Mouse (Mus musculus) hindbrain, embryonic 12.5 days (tissue): ENCODE results near the gene Isg15. TPM values are rescaled to one million over a fixed set of nuclear protein-coding genes. Genes with fewer than 3 reads are reported as not detected.
"Not testable (repeated sequence)": the region's sequence is repeated elsewhere in the genome, so short reads cannot be mapped to it uniquely, and the experiment has no call there.

Experiments
- ATAC-seq: fragments of 200-750 bp; cut with Nextera tagmentation; 2 replicates; pipeline ENCODE4 v1.8.0; 2017; ENCODE audit warnings: moderate TSS enrichment; ENCODE audit not compliant: low FRiP score
- H3K27ac ChIP-seq: fragments of 300-500 bp; sonication (generic); 2 replicates; pipeline ENCODE4 v1.5.1; 2016; ENCODE audit warnings: mild to moderate bottlenecking
- H3K27me3 ChIP-seq: fragments of 300-500 bp; sonication (generic); 2 replicates; pipeline ENCODE4 v1.6.1; 2016; ENCODE audit warnings: mild to moderate bottlenecking
- H3K36me3 ChIP-seq: fragments of 300-500 bp; sonication (generic); 2 replicates; pipeline ENCODE4 v1.6.1; 2016; ENCODE audit warnings: mild to moderate bottlenecking
- H3K4me1 ChIP-seq: fragments of 300-500 bp; sonication (generic); 2 replicates; pipeline ENCODE4 v1.6.1; 2016
- H3K4me2 ChIP-seq: fragments of 300-500 bp; sonication (generic); replicated peaks from 2 replicates; pipeline ENCODE4 v1.6.1; 2016; ENCODE audit warnings: mild to moderate bottlenecking
- H3K4me3 ChIP-seq: fragments of 300-500 bp; sonication (generic); 2 replicates; pipeline ENCODE4 v1.5.1; 2016; ENCODE audit warnings: mild to moderate bottlenecking
- H3K9ac ChIP-seq: fragments of 300-500 bp; sonication (generic); 2 replicates; pipeline ENCODE4 v1.6.1; 2016; ENCODE audit warnings: mild to moderate bottlenecking, moderate library complexity
- H3K9me3 ChIP-seq: fragments of 300-500 bp; sonication (generic); replicated peaks from 2 replicates; pipeline ENCODE4 v1.6.1; 2016; ENCODE audit warnings: mild to moderate bottlenecking
- WGBS: fragments of 180-500 bp; shearing (Covaris S2); methylation state at CpG from one replicate; pipeline ENCODE4 v1.1.7; 2016; 5-methylcytosine and 5-hydroxymethylcytosine counted together
- microRNA-seq: library from miRNA; unstranded; fragments of <30 nt; microRNA quantifications from one replicate; pipeline ENCODE4, GENCODE M21; 2017
- polyA plus RNA-seq: library from polyadenylated mRNA; unstranded; fragments of >200 nt; fragmentation: Nextera tagmentation; extraction: Ambion mirVana; gene quantifications from 2 replicates; pipeline ENCODE4 v1.2.1, GENCODE M21; 2016

Isg15 gene
- polyA plus RNA-seq, 1 experiment from 2014 or later: 1.3 TPM

DNA sequence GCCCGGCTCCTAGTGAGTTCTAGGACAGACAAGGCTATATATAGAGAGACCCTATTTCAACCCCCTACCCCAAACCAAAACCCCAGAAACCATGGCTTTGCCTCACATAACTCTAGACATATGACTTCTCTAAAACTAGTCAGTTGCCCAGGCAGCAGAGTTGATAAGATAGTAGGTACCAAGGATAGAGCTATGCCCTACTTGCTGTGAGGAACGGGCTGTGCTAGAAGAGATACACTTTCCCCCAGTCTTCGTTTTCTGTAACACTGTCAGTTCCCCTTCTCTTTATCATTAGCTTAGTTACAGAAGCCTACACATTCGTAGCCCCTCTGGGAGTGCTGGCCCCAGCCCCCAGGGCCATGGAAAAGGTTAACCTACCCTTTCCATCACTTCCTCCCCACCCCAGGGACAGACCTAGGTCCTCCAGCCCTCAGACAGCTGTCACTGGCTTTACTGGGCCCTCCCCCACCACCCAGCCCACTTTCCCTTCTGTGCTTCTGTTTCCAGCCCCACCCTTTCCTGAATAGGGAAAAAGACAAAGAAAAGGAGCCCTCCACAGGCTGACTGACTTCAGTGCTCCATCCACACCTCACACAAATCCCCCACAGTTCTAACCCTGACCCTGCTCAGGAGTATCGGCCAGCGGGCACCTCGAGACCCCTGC is 16.2 kb downstream of the Isg15 start:
- H3K9ac ChIP-seq: peak overlapping the region; percentile 82
- peak overlapping the region; percentile 74 for H3K4me2 ChIP-seq
- 73% methylated on average over 7 of the region's 7 CpGs for WGBS
- peak overlapping the region; percentile 46 for H3K4me3 ChIP-seq
- ATAC-seq: no peak
- peaks cover 40% of the 10 kb centered on the region for H3K36me3 ChIP-seq
- no peaks in the 10 kb centered on the region for H3K9me3 ChIP-seq
- H3K27me3 ChIP-seq: no peaks in the 10 kb centered on the region
- H3K4me1 ChIP-seq: peaks cover 81% of the 10 kb centered on the region
- peak overlapping the region; percentile 96 for H3K27ac ChIP-seq

DNA sequence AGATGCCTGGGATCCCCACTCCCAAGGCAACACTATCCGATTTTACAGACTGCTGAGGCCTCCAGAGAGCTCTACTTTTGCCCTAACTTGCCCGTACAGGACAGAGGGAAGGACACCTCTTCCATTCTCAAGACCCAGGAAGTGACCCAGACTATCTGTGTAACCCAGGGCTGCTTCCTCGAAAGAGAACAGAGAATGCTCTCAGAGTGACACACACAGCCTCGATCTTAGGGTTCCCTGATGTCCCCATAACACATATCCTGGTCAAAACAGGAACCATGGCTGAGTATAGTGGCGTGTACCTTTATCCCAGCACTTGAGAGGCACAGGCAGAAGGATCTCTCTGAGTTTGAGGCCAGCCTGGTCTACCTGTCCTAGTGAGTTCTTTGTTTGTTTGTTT is 16.9 kb downstream of the Isg15 start:
- Histone ChIP-seq H3K4me2 (peak overlapping the region; percentile 74), H3K4me1 (peaks cover 74% of the 10 kb centered on the region), H3K9me3 (no peaks in the 10 kb centered on the region), H3K27ac (no peak overlapping the region), H3K4me3 (peak overlapping the region; percentile 46), H3K9ac (peak overlapping the region; percentile 55), H3K27me3 (no peaks in the 10 kb centered on the region), H3K36me3 (peaks cover 46% of the 10 kb centered on the region)
- WGBS: 83% methylated on average over 5 of the region's 5 CpGs
- no peak for ATAC-seq

DNA sequence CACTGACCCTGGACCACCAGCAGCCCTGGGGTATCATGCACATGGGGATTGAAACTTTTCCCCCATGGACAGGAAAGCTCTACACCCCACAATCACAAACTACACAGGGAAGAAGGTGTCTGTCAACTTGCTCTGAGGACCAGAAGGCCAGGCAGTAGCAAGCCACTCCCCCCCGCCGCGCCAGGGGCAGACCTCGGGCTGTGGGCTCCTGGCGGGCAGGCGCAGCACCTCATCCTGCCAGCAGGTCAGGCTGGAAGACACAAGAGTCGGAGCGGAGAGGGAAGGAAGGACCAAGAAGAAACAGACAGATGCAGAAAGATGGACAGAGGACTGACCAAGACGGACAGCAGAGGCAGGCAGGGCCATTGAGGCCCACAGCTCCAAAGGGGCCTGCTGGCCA is 23.0 kb downstream of the Isg15 start:
- no peak for ATAC-seq
- Histone ChIP-seq H3K9ac (no peak overlapping the region), H3K27me3 (no peaks in the 10 kb centered on the region), H3K9me3 (no peaks in the 10 kb centered on the region), H3K4me3 (no peak overlapping the region), H3K4me1 (peaks cover 16% of the 10 kb centered on the region), H3K27ac (no peak overlapping the region), H3K4me2 (no peak overlapping the region), H3K36me3 (peaks cover 90% of the 10 kb centered on the region)
- 93% methylated on average over 9 of the region's 9 CpGs for WGBS

DNA sequence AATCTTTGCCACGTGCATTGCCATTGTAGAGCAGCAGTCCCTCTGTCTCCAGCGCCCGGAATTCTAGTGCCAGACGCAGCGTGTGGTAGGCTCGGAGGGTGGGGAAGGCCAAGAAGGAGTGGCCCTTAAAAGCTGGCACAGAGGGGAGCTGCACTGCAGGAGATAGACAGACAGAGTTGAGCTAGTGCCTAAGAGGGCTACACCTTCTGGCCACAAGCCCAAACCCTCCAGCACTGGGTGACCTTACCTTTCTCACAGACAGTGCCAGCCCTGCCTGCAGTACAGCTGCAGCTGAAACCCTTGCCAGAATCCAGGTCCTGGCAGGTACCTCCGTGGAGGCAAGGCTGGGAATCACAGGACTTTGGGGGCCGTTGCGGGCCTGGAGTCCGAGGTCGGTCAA is 28.8 kb downstream of the Isg15 start:
- WGBS: 96% methylated on average over 11 of the region's 11 CpGs
- no peak for ATAC-seq
- no peak overlapping the region for H3K27ac ChIP-seq
- H3K9me3 ChIP-seq: no peaks in the 10 kb centered on the region
- H3K36me3 ChIP-seq: peaks cover 100% of the 10 kb centered on the region
- no peaks in the 10 kb centered on the region for H3K4me1 ChIP-seq
- H3K4me2 ChIP-seq: no peak overlapping the region
- H3K27me3 ChIP-seq: no peaks in the 10 kb centered on the region
- no peak overlapping the region for H3K4me3 ChIP-seq
- H3K9ac ChIP-seq: no peak overlapping the region

DNA sequence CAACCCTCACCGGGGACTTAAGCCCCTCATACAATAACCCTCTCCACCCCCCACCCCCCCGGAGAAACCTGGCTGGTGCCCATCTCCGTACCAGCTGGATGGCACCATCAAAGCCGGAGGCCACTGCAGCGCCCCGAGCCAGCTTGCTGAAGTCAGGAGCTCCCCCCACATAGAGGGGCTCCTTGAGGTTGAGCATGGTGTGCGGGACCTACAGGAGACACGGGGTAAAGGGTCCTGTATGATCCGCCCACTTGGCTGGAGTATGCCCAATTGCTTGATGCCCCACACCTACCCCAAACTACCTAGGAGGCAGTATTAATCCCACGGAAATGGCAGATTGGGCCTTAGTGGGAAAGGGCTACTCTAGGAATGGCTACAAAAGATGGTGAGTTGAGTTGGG is 31.5 kb downstream of the Isg15 start:
- WGBS: 98% methylated on average over 10 of the region's 10 CpGs
- Histone ChIP-seq H3K36me3 (peaks cover 100% of the 10 kb centered on the region), H3K4me3 (no peak overlapping the region), H3K27ac (no peak overlapping the region), H3K27me3 (no peaks in the 10 kb centered on the region), H3K9ac (no peak overlapping the region), H3K4me1 (no peaks in the 10 kb centered on the region), H3K9me3 (no peaks in the 10 kb centered on the region), H3K4me2 (no peak overlapping the region)
- ATAC-seq: no peak

DNA sequence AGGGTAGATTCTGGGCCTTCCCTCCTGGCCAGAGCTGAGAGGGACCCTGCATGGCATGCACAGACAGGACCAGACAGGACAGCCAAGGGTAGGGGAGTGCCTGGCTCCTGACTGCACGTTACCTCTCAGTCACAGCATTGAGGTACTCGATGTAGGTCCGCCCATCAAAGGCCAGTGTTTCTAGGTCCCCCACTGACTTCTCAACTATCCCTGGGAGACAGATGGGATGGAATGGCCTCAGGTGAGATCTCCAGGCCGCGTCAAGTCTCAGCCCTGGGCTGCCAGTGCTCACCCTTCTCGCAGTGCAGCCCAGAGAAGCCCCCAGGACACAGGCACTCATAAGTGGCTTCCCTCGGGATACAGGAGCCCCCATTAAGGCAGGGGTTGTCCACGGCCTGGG is 32.0 kb downstream of the Isg15 start:
- peaks cover 100% of the 10 kb centered on the region for H3K36me3 ChIP-seq
- H3K4me1 ChIP-seq: no peaks in the 10 kb centered on the region
- no peaks in the 10 kb centered on the region for H3K27me3 ChIP-seq
- no peak for ATAC-seq
- WGBS: 91% methylated on average over 8 of the region's 8 CpGs
- no peak overlapping the region for H3K27ac ChIP-seq
- no peak overlapping the region for H3K4me3 ChIP-seq
- no peak overlapping the region for H3K4me2 ChIP-seq
- H3K9ac ChIP-seq: no peak overlapping the region
- no peaks in the 10 kb centered on the region; the same call in 1 of the 2 replicates for H3K9me3 ChIP-seq

DNA sequence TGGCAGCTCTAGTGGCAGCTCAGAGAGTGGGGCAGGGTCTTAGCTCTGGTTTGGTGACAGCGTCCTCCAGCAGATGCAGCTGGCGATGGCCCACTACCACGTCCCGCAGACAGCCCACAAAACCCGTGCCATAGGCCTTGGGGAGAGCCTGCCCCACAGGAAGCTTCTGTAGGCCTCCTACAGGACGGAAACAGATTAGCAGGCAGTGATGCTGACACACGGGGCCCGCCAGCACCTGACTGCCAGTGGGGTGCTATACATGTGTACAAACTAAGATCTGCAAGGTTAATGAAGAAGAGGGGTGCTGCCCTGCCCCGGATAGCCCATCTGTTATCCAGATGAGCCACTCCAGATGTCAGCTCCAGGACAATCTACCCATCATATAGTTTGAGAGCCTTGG is 34.1 kb downstream of the Isg15 start:
- Histone ChIP-seq H3K4me3 (no peak overlapping the region), H3K4me1 (no peaks in the 10 kb centered on the region), H3K27me3 (no peaks in the 10 kb centered on the region), H3K4me2 (no peak overlapping the region), H3K27ac (no peak overlapping the region), H3K9me3 (peaks cover 8% of the 10 kb centered on the region), H3K9ac (no peak overlapping the region), H3K36me3 (peaks cover 98% of the 10 kb centered on the region)
- WGBS: 90% methylated on average over 9 of the region's 9 CpGs
- ATAC-seq: no peak

DNA sequence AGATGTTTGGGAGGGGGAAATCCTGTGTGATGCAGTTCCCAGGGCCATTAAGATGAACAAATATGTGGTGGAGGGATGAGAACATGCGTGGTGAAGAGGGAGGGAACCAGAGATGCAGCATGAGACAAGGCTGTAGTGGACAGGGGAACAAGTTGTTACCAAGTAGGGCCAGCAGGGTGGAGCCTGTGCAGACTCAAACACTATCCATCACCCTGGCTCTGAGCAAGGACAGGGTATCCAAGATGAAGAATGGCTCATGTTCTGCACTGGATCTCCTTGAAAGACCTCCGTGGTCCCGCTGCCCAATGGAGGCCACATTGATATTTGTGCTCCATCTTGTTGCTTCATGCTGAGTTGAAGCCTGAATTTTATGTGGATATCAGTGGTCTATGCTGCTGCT is 45.8 kb downstream of the Isg15 start:
- ATAC-seq: no peak
- Histone ChIP-seq H3K9me3 (peaks cover 16% of the 10 kb centered on the region), H3K27ac (no peak overlapping the region), H3K36me3 (no peaks in the 10 kb centered on the region), H3K9ac (no peak overlapping the region), H3K4me1 (no peaks in the 10 kb centered on the region), H3K27me3 (no peaks in the 10 kb centered on the region), H3K4me2 (no peak overlapping the region), H3K4me3 (no peak overlapping the region)
- 91% methylated on average over 3 of the region's 3 CpGs for WGBS

DNA sequence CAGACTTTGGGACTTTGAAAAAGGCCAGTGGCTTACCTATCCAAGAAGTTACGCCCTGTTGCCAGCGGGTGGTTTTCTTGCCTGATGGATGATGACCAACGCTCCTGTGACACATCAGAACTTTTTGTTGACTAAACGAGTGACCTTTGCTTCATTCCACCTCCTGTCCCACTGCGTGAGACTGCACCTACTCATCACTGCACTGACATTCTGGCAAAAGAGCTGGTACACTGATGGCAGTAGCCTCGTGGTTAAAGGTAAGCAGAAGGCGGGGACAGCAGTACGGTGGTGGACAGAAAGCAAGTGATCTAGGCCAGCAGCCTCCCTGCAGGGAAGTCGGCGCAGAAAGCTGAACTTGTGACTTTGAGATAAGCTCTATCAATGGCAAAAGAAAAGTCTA is 49.7 kb downstream of the Isg15 start:
- not testable (repeated sequence) for H3K9me3 ChIP-seq, H3K9ac ChIP-seq, ATAC-seq, H3K4me1 ChIP-seq, H3K27me3 ChIP-seq, H3K36me3 ChIP-seq, H3K4me3 ChIP-seq, H3K4me2 ChIP-seq, H3K27ac ChIP-seq
- 88% methylated on average over 10 of the region's 10 CpGs for WGBS

Small RNA genes within 50 kb of the gene (microRNA-seq; reads per million reads assigned to microRNA genes)
- gene Mir7658: 5.4 reads per million, percentile 14 among the genes with 10 or more reads in this experiment

Other genes starting within 250 kb of the Isg15 start
- gene C1qtnf12, start 238.5 kb downstream of the Isg15 start, polyA plus RNA-seq: 17.2 and 25.7 TPM in 2 replicates
- 19.5 and 20.4 TPM in 2 replicates for gene B3galt6, start 208.2 kb downstream of the Isg15 start, polyA plus RNA-seq
- gene Sdf4, start 207.9 kb downstream of the Isg15 start, polyA plus RNA-seq: 129 and 130 TPM in 2 replicates
- 0.29 and 0.76 TPM in 2 replicates for gene Tnfrsf4, start 187.0 kb downstream of the Isg15 start, polyA plus RNA-seq
- gene Tnfrsf18, start 174.7 kb downstream of the Isg15 start, polyA plus RNA-seq: 1.8 and 2.6 TPM in 2 replicates
- 0.14 and 0.32 TPM in 2 replicates for gene Ttll10, start 141.4 kb downstream of the Isg15 start, polyA plus RNA-seq
- 49.6 and 50.8 TPM in 2 replicates for gene 9430015G10Rik, start 90.8 kb downstream of the Isg15 start, polyA plus RNA-seq
- 0.56 and 0.76 TPM in 2 replicates for gene Rnf223, start 70.3 kb downstream of the Isg15 start, polyA plus RNA-seq
- 161 and 178 TPM in 2 replicates for gene Agrn, start 3.3 kb downstream of the Isg15 start, polyA plus RNA-seq
- gene AW011738, start 2.5 kb upstream of the Isg15 start, polyA plus RNA-seq: 7.0 and 7.6 TPM in 2 replicates
- 2.3 and 2.6 TPM in 2 replicates for gene Perm1, start 15.1 kb upstream of the Isg15 start, polyA plus RNA-seq
- 29.0 and 30.5 TPM in 2 replicates for gene Plekhn1, start 34.0 kb upstream of the Isg15 start, polyA plus RNA-seq
- gene Noc2l, start 35.2 kb upstream of the Isg15 start, polyA plus RNA-seq: 71.1 and 76.7 TPM in 2 replicates
- 3.0 and 3.9 TPM in 2 replicates for gene Samd11, start 54.8 kb upstream of the Isg15 start, polyA plus RNA-seq
- gene Vmn2r-ps159, start 130.3 kb upstream of the Isg15 start, polyA plus RNA-seq: not detected in 2 replicates